Mouse (Mus musculus) brain, embryonic 14.5 days (tissue): ENCODE data around the gene Pbld1.

Experiments used
- CTCF ChIP-seq: fragments of 200-500 bp; IDR thresholded peaks from 2 replicates; pipeline ENCODE4 v1.5.1; 2012; ENCODE audit warnings: inconsistent platforms, mild to moderate bottlenecking, moderate library complexity, borderline replicate concordance; ENCODE audit not compliant: insufficient read depth, insufficient read length; ENCODE audit errors: extremely low read depth
- POLR2A ChIP-seq: fragments of 200-500 bp; IDR thresholded peaks from 2 replicates; pipeline ENCODE4 v1.6.1; 2012; ENCODE audit warnings: mild to moderate bottlenecking, inconsistent platforms, borderline replicate concordance; ENCODE audit not compliant: poor library complexity, insufficient read depth, insufficient read length, severe bottlenecking; ENCODE audit errors: extremely low read depth

GRCm38 (mm10) chr10:63065988-63066387, 6.0 kb downstream of the Pbld1 start:
- TF ChIP-seq CTCF = peak; percentile 94
- TF ChIP-seq POLR2A = no peak
